Comparison of ENCODE assay signal across 10 mouse cellular contexts in genomic region chr4:153679151-153679550, GRCm38 (mm10).
DNase-seq lines count a peak whose midpoint lies in the region; ATAC-seq and TF ChIP-seq lines count a peak whose summit lies in the region.
"Had no signal": no experiment of that assay in that cellular context is flagged by ENCODE, and none has a peak within 500 bp of the region (broad histone marks: within the 10 kb centered on the region; RNA-seq: fewer than 3 reads in every experiment).

No protein-coding gene starts in this region.

- H3K27me3 ChIP-seq in lung, embryonic 14.5 days (ENCODE audit: insufficient read depth, low read length), result no peaks in the 10 kb centered on the region
- H3K27me3 ChIP-seq in embryonic facial prominence, embryonic 14.5 days (replicated peaks; ENCODE audit: control insufficient read depth, insufficient read depth, low read length), result no peaks in the 10 kb centered on the region

- 25% methylated on average over 12 of the region's 12 CpGs for WGBS in lung, embryonic 14.5 days
- 21% methylated on average over 12 of the region's 12 CpGs for WGBS in embryonic facial prominence, embryonic 14.5 days

- H3K4me3 ChIP-seq in lung, embryonic 14.5 days (ENCODE audit: low read depth, low read length), result no peak overlapping the region
- H3K4me3 ChIP-seq in embryonic facial prominence, embryonic 14.5 days (ENCODE audit: low read depth, low read length), result no peak overlapping the region
- H3K4me3 ChIP-seq: left cerebral cortex, adult 2 months had no signal

- no peaks in the 10 kb centered on the region for H3K9me3 ChIP-seq in lung, embryonic 14.5 days (ENCODE audit: low read depth, low read length)
- H3K9me3 ChIP-seq in embryonic facial prominence, embryonic 14.5 days (ENCODE audit: control insufficient read depth, low read length), result no peaks in the 10 kb centered on the region

- H3K4me1 ChIP-seq in lung, embryonic 14.5 days (ENCODE audit: insufficient read depth), result no peaks in the 10 kb centered on the region
- H3K4me1 ChIP-seq in embryonic facial prominence, embryonic 14.5 days (ENCODE audit: control insufficient read depth, insufficient read depth, low read length), result no peaks in the 10 kb centered on the region

- no peak overlapping the region for H3K27ac ChIP-seq in lung, embryonic 14.5 days (ENCODE audit: low read depth)
- H3K27ac ChIP-seq in embryonic facial prominence, embryonic 14.5 days (replicated peaks; ENCODE audit: low read depth, low read length), result no peak overlapping the region
- H3K27ac ChIP-seq: left cerebral cortex, adult 2 months had no signal

- peak; percentile 23 for DNase-seq in gastrocnemius, postnatal 14 days
- no peak for DNase-seq in gastrocnemius, adult 18-20 months (ENCODE audit: low spot score)
- DNase-seq in lung, embryonic 14.5 days, result peak; percentile 78
- DNase-seq in lung, postnatal 36 days, result no peak
- peak; percentile 53 for DNase-seq in R1 (ENCODE audit: low read depth, low spot score)
- DNase-seq in embryonic facial prominence, embryonic 14.5 days (ENCODE audit: low spot score), result peak; percentile 79
- DNase-seq in B cell, adult 2 months, result no peak
- no peak for DNase-seq in urinary bladder, adult 2 months (ENCODE audit: low spot score)

- no peak for TF ChIP-seq CTCF in lung, embryonic 14.5 days (IDR thresholded peaks at IDR 0.05; ENCODE audit: low read depth)

- no peak overlapping the region for H3K9ac ChIP-seq in lung, embryonic 14.5 days
- no peak overlapping the region for H3K9ac ChIP-seq in embryonic facial prominence, embryonic 14.5 days (ENCODE audit: low read depth, low read length)

- intact Hi-C loops in gastrocnemius, postnatal 14 days (cut with DNase I; ENCODE audit: low total_unique reads), result no loop called here

- H3K36me3 ChIP-seq in lung, embryonic 14.5 days (ENCODE audit: insufficient read depth), result no peaks in the 10 kb centered on the region
- H3K36me3 ChIP-seq in embryonic facial prominence, embryonic 14.5 days (ENCODE audit: control insufficient read depth, insufficient read depth, low read length), result no peaks in the 10 kb centered on the region

- no peak for ATAC-seq in lung, embryonic 14.5 days (ENCODE audit: insufficient read depth)
- ATAC-seq in embryonic facial prominence, embryonic 14.5 days (ENCODE audit: low read depth), result no peak
- ATAC-seq: activated CD4-positive, CD25-positive, alpha-beta regulatory T cell, adult 4 months had no signal

- no peak overlapping the region for H3K4me2 ChIP-seq in lung, embryonic 14.5 days
- H3K4me2 ChIP-seq in embryonic facial prominence, embryonic 14.5 days (ENCODE audit: low read depth, low read length), result no peak overlapping the region

Comparison
In these comparisons a context has a peak if more than half of its experiments do, and no peak if none do; other contexts are left out.
1. DNase-seq: peak in gastrocnemius, postnatal 14 days (single experiment), lung, embryonic 14.5 days (single experiment), R1 (single experiment) and embryonic facial prominence, embryonic 14.5 days (single experiment); none in gastrocnemius, adult 18-20 months (single experiment), lung, postnatal 36 days (single experiment), B cell, adult 2 months (0 of 2) and urinary bladder, adult 2 months (single experiment).